Mouse (Mus musculus): Measurements from ENCODE around the gene Grik4. TPM values are rescaled to one million over a fixed set of nuclear protein-coding genes. Genes with fewer than 3 reads are reported as not detected.

The Grik4 gene
- polyA plus RNA-seq, 1 experiment from 2014 or later = 2.2 TPM

DNA sequence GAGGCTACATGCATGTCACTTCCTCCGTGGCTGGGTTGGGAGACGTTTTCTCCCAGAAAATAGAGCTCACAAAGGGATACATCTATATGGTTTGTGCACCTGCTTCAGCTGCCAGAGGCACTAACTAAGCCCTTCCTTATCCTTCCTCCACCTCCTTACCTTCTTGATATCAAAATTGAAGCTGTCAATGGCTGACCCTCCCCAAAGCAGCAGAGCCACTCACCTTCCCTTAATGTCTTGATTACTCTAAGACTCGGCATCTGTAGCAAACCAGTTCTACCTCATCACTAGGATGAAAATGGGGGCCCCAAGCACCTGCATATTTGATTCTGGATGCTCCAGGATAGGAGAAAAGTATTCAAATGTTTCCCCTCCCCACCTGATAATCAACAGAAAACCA lies 135.1 kb downstream of the Grik4 start:
- WGBS = 85% methylated on average over 3 of the region's 3 CpGs
- ATAC-seq (replicated peaks; ENCODE audit: low FRiP score) = no peak

DNA sequence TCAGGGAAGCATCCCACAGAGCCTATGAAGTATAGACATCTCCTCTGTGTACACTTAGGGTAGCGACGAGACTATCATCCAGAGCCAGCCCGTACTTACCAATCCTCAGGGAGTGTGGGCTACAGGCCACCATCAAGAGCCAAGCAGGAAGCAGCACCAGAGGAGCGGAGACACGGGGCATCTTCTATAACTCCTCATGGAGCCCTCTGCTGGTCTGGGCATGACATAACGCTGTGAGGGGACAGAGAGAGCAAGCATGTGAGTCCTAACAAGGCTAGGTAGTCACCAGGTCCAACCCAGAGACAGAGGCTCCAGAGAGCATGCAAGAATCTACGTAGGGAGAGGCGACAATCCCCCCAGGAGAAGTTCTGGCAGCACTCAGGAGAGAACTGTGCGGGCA lies 135.9 kb downstream of the Grik4 start:
- Histone ChIP-seq H3K4me3 (ENCODE audit: low read depth, low read length) (no peak overlapping the region), H3K4me2 (no peak overlapping the region), H3K36me3 (ENCODE audit: control insufficient read depth, insufficient read depth, low read length) (no peaks in the 10 kb centered on the region), H3K27me3 (replicated peaks; ENCODE audit: control insufficient read depth, insufficient read depth, low read length) (no peaks in the 10 kb centered on the region), H3K9ac (ENCODE audit: low read depth, low read length) (no peak overlapping the region), H3K4me1 (replicated peaks; ENCODE audit: control insufficient read depth, insufficient read depth, low read length) (no peaks in the 10 kb centered on the region), H3K27ac (ENCODE audit: low read depth, low read length) (no peak overlapping the region), H3K9me3 (ENCODE audit: control insufficient read depth, low read length) (no peaks in the 10 kb centered on the region)
- no peak for DNase-seq (ENCODE audit: low spot score)
- WGBS = 66% methylated on average over 9 of the region's 9 CpGs
- ATAC-seq (replicated peaks; ENCODE audit: low FRiP score) = no peak

More for the DNA sequence above, 135.1 kb downstream of the Grik4 start:
- no peak overlapping the region for H3K4me2 ChIP-seq
- no peaks in the 10 kb centered on the region for H3K27me3 ChIP-seq (replicated peaks; ENCODE audit: control insufficient read depth, insufficient read depth, low read length)
- no peaks in the 10 kb centered on the region for H3K36me3 ChIP-seq (ENCODE audit: control insufficient read depth, insufficient read depth, low read length)
- no peak overlapping the region for H3K27ac ChIP-seq (ENCODE audit: low read depth, low read length)
- H3K9ac ChIP-seq (ENCODE audit: low read depth, low read length) = no peak overlapping the region
- H3K9me3 ChIP-seq (ENCODE audit: control insufficient read depth, low read length) = no peaks in the 10 kb centered on the region
- no peak overlapping the region for H3K4me3 ChIP-seq (ENCODE audit: low read depth, low read length)
- no peaks in the 10 kb centered on the region for H3K4me1 ChIP-seq (replicated peaks; ENCODE audit: control insufficient read depth, insufficient read depth, low read length)
- DNase-seq (ENCODE audit: low spot score) = no peak

DNA sequence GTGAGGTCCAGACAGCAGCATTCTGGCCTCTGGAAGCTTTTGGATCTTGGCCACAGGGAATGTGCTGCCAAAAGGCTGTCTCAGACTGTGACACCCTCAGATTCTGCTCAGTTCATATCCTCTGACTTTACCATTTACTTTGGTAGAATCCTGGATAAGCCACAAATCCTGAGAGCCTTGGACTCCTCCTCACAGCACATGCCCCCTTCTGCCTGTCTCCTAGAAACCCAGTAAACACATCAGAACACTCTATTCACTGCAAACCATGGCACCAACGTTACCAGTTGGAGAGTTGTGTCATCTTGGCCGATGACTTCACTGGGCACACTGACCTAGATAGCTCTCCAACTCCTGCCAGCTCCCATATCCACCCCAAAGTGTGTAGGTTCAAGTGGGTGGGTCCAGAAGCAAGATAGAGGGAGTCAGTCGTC lies 141.2 kb downstream of the Grik4 start:
- 61% methylated on average over 3 of the region's 3 CpGs for WGBS
- no peak for ATAC-seq (replicated peaks; ENCODE audit: low FRiP score)
- H3K9me3 ChIP-seq (ENCODE audit: control insufficient read depth, low read length) = no peaks in the 10 kb centered on the region
- no peaks in the 10 kb centered on the region for H3K36me3 ChIP-seq (ENCODE audit: control insufficient read depth, insufficient read depth, low read length)
- no peak overlapping the region for H3K27ac ChIP-seq (ENCODE audit: low read depth, low read length)
- no peaks in the 10 kb centered on the region for H3K4me1 ChIP-seq (replicated peaks; ENCODE audit: control insufficient read depth, insufficient read depth, low read length)
- H3K4me3 ChIP-seq (ENCODE audit: low read depth, low read length) = no peak overlapping the region
- DNase-seq (ENCODE audit: low spot score) = no peak
- peaks cover 6% of the 10 kb centered on the region for H3K27me3 ChIP-seq (replicated peaks; ENCODE audit: control insufficient read depth, insufficient read depth, low read length)
- no peak overlapping the region for H3K9ac ChIP-seq (ENCODE audit: low read depth, low read length)
- H3K4me2 ChIP-seq = no peak overlapping the region

DNA sequence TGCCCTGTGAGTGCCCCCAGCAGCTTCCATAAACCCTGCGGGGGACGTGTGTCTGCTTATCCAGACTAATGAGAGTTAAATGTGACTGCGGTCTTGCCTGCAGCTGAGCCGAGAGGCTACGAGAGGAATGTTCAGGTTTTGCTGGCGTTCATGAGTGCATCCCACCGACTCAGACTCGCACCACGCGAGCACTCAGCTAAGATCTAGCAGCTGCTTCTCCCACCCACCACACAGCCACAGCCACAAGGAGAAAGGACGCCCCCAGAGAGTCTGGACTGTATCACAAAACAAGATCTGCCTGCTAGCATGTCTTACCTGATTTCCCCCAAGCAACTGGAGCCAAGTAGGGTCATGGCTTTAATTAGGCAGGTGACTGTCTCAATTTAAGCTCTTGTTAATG lies 142.4 kb downstream of the Grik4 start:
- 67% methylated on average over 11 of the region's 11 CpGs for WGBS
- no peak for DNase-seq (ENCODE audit: low spot score)
- Histone ChIP-seq H3K27ac (ENCODE audit: low read depth, low read length) (no peak overlapping the region), H3K9ac (ENCODE audit: low read depth, low read length) (no peak overlapping the region), H3K9me3 (ENCODE audit: control insufficient read depth, low read length) (no peaks in the 10 kb centered on the region), H3K4me2 (no peak overlapping the region), H3K36me3 (ENCODE audit: control insufficient read depth, insufficient read depth, low read length) (no peaks in the 10 kb centered on the region), H3K4me3 (ENCODE audit: low read depth, low read length) (no peak overlapping the region), H3K4me1 (replicated peaks; ENCODE audit: control insufficient read depth, insufficient read depth, low read length) (no peaks in the 10 kb centered on the region), H3K27me3 (replicated peaks; ENCODE audit: control insufficient read depth, insufficient read depth, low read length) (peaks cover 6% of the 10 kb centered on the region)
- ATAC-seq (replicated peaks; ENCODE audit: low FRiP score) = no peak

DNA sequence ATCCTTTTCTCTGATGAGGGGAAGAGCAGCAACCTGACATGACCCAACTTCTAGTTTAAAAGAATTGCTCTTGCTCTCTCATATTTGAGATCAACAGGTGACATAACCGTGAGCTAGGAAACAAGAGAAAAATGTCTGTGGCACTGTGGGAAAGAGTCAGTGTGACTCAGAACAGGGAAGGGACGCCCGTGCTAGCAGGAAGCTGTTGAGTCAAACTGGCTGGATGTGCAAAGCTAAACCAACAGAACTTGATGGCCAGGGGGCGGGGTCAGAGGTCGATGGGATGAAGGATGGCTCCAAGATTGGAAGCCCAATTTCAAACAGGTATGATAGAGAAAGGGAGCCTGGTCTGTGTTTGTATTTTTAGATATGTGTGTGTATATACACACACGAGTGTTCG lies 144.2 kb downstream of the Grik4 start:
- DNase-seq (ENCODE audit: low spot score) (no peak), ATAC-seq (replicated peaks; ENCODE audit: low FRiP score) (no peak)
- H3K4me2 ChIP-seq = no peak overlapping the region
- peaks cover 6% of the 10 kb centered on the region for H3K27me3 ChIP-seq (replicated peaks; ENCODE audit: control insufficient read depth, insufficient read depth, low read length)
- H3K9me3 ChIP-seq (ENCODE audit: control insufficient read depth, low read length) = no peaks in the 10 kb centered on the region
- WGBS = 70% methylated on average over 7 of the region's 7 CpGs
- no peaks in the 10 kb centered on the region for H3K4me1 ChIP-seq (replicated peaks; ENCODE audit: control insufficient read depth, insufficient read depth, low read length)
- H3K4me3 ChIP-seq (ENCODE audit: low read depth, low read length) = no peak overlapping the region
- H3K9ac ChIP-seq (ENCODE audit: low read depth, low read length) = no peak overlapping the region
- H3K27ac ChIP-seq (ENCODE audit: low read depth, low read length) = no peak overlapping the region
- no peaks in the 10 kb centered on the region for H3K36me3 ChIP-seq (ENCODE audit: control insufficient read depth, insufficient read depth, low read length)

DNA sequence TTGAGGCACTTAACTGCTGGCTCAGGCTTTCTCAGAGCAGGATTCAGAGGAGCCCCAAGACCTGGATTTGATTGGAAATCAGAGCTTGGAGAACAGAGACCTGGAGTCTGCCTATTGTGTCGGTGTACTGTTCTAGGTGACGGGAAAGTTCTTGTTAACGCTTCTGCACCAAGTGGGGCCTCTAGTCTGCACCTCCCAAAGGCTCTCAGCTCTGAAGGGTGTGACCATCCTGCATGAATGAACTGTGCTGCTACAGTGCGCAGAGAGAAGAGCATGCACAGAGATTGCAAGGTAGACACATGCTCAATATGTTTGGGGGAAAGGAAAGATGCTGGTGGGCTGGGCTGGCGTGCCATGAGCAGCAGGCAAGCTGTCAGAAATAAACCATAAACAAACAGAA lies 144.6 kb downstream of the Grik4 start:
- ATAC-seq (replicated peaks; ENCODE audit: low FRiP score) = no peak
- 79% methylated on average over 5 of the region's 5 CpGs for WGBS

DNA sequence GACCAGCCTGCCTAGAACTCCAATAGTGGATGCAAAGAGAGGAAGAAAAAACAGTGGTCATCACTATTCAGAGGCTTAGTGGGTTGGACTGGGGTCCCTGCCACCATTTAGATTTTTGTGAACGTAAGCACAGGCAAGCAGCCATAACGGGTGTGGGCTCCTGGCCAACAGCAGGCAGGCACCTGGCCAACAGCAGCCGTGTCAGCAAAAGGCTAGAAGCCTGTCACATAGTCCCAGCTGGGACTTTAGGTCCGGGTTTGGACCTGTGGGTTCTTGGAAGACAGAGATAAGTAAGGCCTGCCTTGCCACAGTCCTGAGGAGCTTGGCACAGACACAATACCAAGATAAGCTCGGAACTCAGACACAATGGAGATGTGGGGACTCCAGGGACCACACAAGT lies 145.1 kb downstream of the Grik4 start:
- Histone ChIP-seq H3K9me3 (ENCODE audit: control insufficient read depth, low read length) (no peaks in the 10 kb centered on the region), H3K27ac (ENCODE audit: low read depth, low read length) (no peak overlapping the region), H3K36me3 (ENCODE audit: control insufficient read depth, insufficient read depth, low read length) (no peaks in the 10 kb centered on the region), H3K4me1 (replicated peaks; ENCODE audit: control insufficient read depth, insufficient read depth, low read length) (no peaks in the 10 kb centered on the region), H3K4me2 (no peak overlapping the region), H3K9ac (ENCODE audit: low read depth, low read length) (no peak overlapping the region), H3K4me3 (ENCODE audit: low read depth, low read length) (no peak overlapping the region), H3K27me3 (replicated peaks; ENCODE audit: control insufficient read depth, insufficient read depth, low read length) (peaks cover 6% of the 10 kb centered on the region)
- ATAC-seq (replicated peaks; ENCODE audit: low FRiP score) = no peak
- no peak for DNase-seq (ENCODE audit: low spot score)
- 53% methylated on average over 5 of the region's 5 CpGs for WGBS

More for the DNA sequence above, 144.6 kb downstream of the Grik4 start:
- Histone ChIP-seq H3K36me3 (ENCODE audit: control insufficient read depth, insufficient read depth, low read length) (no peaks in the 10 kb centered on the region), H3K4me3 (ENCODE audit: low read depth, low read length) (no peak overlapping the region), H3K4me2 (no peak overlapping the region), H3K9me3 (ENCODE audit: control insufficient read depth, low read length) (no peaks in the 10 kb centered on the region), H3K9ac (ENCODE audit: low read depth, low read length) (no peak overlapping the region), H3K27ac (ENCODE audit: low read depth, low read length) (no peak overlapping the region), H3K27me3 (replicated peaks; ENCODE audit: control insufficient read depth, insufficient read depth, low read length) (peaks cover 6% of the 10 kb centered on the region), H3K4me1 (replicated peaks; ENCODE audit: control insufficient read depth, insufficient read depth, low read length) (no peaks in the 10 kb centered on the region)
- no peak for DNase-seq (ENCODE audit: low spot score)

DNA sequence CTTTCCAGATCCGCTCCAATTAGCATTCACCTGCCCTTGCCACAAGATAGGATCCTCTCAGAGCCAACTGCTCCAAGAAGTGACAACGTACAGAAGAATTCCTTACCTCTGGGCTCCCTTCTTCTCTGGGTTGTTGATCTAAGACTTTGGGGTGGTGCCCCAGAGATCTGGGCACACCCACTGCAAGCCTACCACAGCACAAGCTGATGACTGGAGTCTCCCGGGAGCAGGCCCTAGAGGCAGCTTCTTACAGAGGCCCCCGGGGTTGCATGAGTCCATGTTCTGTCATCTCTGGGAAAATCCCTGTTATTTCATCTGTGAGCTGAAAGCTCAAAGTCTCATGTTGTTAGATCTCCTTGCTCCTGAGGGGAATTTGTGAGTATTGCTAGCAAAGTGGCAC lies 146.0 kb downstream of the Grik4 start:
- Histone ChIP-seq H3K36me3 (ENCODE audit: control insufficient read depth, insufficient read depth, low read length) (no peaks in the 10 kb centered on the region), H3K4me1 (replicated peaks; ENCODE audit: control insufficient read depth, insufficient read depth, low read length) (no peaks in the 10 kb centered on the region), H3K9me3 (ENCODE audit: control insufficient read depth, low read length) (no peaks in the 10 kb centered on the region), H3K4me3 (ENCODE audit: low read depth, low read length) (no peak overlapping the region), H3K9ac (ENCODE audit: low read depth, low read length) (no peak overlapping the region), H3K4me2 (no peak overlapping the region), H3K27ac (ENCODE audit: low read depth, low read length) (no peak overlapping the region), H3K27me3 (replicated peaks; ENCODE audit: control insufficient read depth, insufficient read depth, low read length) (peaks cover 6% of the 10 kb centered on the region)
- no peak for DNase-seq (ENCODE audit: low spot score)
- WGBS = 78% methylated on average over 4 of the region's 4 CpGs
- ATAC-seq (replicated peaks; ENCODE audit: low FRiP score) = no peak

DNA sequence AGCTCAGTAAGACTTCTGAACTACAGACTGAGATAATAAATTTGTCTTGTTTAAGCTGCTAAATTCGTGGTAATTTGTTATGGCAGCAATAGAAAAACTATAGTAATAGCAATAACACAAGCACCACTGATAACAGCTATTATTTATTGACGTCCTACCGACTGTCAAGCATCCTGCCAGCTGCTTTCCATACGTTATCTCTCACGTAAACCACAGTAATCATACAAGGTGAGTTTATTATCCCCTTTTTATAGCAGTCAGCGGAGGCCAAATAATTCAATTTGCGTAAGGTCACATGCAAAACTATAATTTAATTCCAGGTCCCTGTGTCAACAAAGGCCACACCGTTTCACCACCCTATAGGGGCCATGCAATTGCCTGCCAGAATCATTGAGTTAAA lies 147.0 kb downstream of the Grik4 start:
- no peak for ATAC-seq (replicated peaks; ENCODE audit: low FRiP score)
- Histone ChIP-seq H3K27ac (ENCODE audit: low read depth, low read length) (no peak overlapping the region), H3K4me1 (replicated peaks; ENCODE audit: control insufficient read depth, insufficient read depth, low read length) (no peaks in the 10 kb centered on the region), H3K27me3 (replicated peaks; ENCODE audit: control insufficient read depth, insufficient read depth, low read length) (peaks cover 6% of the 10 kb centered on the region), H3K36me3 (ENCODE audit: control insufficient read depth, insufficient read depth, low read length) (no peaks in the 10 kb centered on the region), H3K9ac (ENCODE audit: low read depth, low read length) (no peak overlapping the region), H3K9me3 (ENCODE audit: control insufficient read depth, low read length) (no peaks in the 10 kb centered on the region), H3K4me3 (ENCODE audit: low read depth, low read length) (no peak overlapping the region), H3K4me2 (no peak overlapping the region)
- WGBS = 55% methylated on average over 8 of the region's 8 CpGs
- no peak for DNase-seq (ENCODE audit: low spot score)
